Mouse (Mus musculus) layer of hippocampus, postnatal 36 days (tissue): ENCODE measurements at regions not wholly inside any gene's neighbourhood (a gene's known extent, or its start where the extent isn't known, plus 50 kb on each side); places are given as distances from the start of the nearest gene placed in this dataset.

ENCODE experiments used
- DNase-seq, 2 experiments: peaks; one replicate each; pipeline ENCODE4 v3.0.0; 2022

DNA sequence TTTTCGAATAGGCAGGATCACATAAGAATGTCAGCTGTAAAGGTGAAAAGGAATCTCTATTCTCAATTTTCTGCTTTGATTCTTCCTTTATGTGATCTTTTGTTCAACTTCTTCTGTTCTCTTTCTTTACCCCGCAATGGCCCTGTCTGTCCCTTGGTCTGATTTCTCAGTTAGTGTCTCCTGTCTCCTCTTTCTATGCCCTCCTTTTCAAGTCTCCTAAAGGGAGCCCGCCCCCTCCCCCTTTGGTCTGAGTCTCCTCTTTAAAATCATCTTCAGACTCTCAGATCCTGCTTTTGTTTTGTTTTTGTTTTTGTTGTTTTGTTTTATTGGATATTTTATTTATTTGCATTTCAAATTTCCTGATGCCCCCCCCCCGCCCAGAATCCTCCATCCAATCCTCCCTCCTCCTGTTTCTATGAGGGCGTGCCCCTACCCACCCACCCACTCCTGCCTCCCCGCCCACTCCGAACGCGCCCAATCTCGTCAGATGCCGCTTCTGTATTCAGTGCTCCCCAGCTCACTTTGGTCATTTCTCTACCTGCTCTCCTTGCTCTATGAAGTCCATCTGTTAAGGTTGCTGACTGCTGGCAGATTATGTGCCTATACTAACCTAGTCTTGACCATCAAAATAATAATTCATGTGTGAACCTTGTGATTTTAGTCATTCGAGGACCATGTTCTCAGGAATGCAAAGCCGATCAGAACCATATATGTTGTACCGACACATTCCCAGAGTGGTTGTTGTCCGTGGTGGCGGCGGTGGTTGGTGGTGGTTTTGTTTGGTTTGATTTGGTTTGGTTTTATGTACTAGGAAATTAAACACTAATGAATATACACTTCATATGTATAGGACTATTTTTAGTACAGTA lies 487.9 kb upstream of the Adam24 start:
- no peak for DNase-seq

DNA sequence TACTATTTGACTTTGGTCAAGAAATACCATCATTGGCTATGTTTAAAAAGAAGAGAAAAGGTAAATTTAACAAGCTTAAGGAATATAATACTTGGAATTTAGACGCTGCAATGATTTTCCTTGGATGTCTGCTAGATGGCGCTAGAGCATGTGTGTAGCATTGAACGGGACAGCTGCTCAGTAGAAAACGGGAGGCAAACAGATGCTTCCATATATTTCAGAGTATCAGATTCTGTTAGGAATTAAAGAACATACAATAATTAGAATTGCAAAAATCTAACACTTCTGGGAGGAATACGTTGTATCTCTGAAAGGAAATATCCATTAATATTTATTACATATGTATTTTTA lies 487.3 kb upstream of the Adam24 start:
- DNase-seq = peak; percentile 8 to 20

DNA sequence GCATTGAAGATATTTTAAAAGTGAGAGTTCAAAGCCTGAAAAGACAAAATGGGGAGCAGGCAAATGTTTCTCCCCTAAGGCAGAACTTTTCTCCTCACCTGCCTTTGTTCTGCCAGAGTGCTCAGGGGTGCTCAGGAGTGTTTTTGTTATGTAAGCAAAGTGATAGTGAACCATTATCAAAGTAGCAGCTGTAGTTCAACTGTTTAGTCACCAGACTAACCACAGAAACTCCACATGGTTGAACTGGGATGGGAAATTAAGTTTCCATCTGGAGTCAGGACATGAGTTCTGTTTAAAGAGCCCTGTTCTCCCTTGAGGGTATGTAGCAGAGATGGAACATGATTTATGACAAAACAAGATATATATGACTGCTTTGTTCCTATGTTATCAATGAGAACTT lies 482.6 kb upstream of the Adam24 start:
- DNase-seq = no peak

- no peak for DNase-seq
Observed at GRCm38 (mm10) chr8:40193148-40193547, 481.7 kb upstream of the Adam24 start.

DNA sequence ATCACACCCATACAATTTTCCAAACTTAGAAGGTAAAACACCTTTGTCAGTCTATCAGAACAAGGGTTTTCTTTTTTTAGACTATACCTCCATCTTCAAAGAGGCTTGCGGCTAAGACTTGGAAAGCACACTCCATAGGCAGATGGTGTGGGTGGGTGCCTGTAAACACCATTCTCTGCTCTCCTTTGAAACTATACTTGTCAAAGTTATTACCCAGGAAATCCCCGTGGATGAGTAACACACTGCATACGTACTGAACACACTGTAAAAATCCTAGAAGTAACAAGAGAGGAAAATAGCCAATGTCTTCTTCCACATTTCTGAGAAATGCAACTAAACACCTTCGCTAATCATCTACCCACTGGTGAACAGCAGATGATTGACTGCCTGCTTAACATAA lies 464.0 kb upstream of the Adam24 start:
- no peak for DNase-seq

GRCm38 (mm10) chr8:40223521-40223920 lies 451.4 kb upstream of the Adam24 start:
- DNase-seq = no peak

DNA sequence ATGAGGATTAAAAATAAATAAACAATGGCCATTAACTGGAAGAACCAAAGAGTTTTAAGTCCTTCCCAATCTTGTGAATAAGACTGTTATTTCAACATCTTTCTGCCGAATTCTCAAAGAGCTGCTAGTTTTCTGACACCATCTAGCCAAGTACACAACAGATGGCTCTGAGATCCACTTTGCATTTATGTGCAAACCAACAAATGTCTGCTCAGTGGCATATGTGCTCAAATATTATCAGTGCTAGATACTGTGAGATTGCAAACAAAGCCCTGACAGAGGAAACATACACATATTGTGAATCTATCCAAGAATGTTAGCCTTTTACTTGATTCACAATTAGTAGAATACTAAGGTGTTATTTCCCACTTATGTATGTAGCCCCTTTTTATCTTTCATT lies 447.6 kb upstream of the Adam24 start:
- DNase-seq = peak in 1 of 2 experiments; percentile 7
